Mouse (Mus musculus) G1E (cell line): ENCODE results near the gene Oscp1.

Experiments
- CTCF ChIP-seq: IDR thresholded peaks from 2 replicates; pipeline ENCODE4 v1.5.1; 2012; ENCODE audit warnings: low read depth, low read length, inconsistent platforms, mixed read lengths
- GATA1 ChIP-seq: IDR thresholded peaks from 2 replicates; pipeline ENCODE4 v1.6.1; 2012; ENCODE audit warnings: borderline replicate concordance, low read length, inconsistent platforms, mixed read lengths
- GATA2 ChIP-seq: IDR thresholded peaks from 2 replicates; pipeline ENCODE4 v1.6.1; 2012; ENCODE audit warnings: low read depth, low read length, inconsistent platforms, borderline replicate concordance
- POLR2AphosphoS5 ChIP-seq: IDR thresholded peaks from 2 replicates; pipeline ENCODE4 v1.6.1; 2012; ENCODE audit warnings: low read depth, low read length, inconsistent platforms; ENCODE audit not compliant: insufficient replicate concordance
- TAL1 ChIP-seq: conservative IDR thresholded peaks from 2 replicates; pipeline ENCODE4 v1.6.1; 2012; ENCODE audit warnings: low read depth, low read length, inconsistent platforms, mixed read lengths

GRCm38 (mm10) chr4:126105131-126105783 lies 46.9 kb downstream of the Oscp1 start:
- TF ChIP-seq CTCF (no peak), TAL1 (no peak), GATA1 (no peak), POLR2AphosphoS5 (no peak), GATA2 (no peak)
